Mouse (Mus musculus) kidney, adult 11 months (tissue): ENCODE data around the gene Hsp90b1.
"Not testable (repeated sequence)": the region's sequence is repeated elsewhere in the genome, so short reads cannot be mapped to it uniquely, and the experiment has no call there.

Experiments used
- DNase-seq: peaks from one replicate; pipeline ENCODE4 v3.0.0; 2022

Hsp90b1 gene

GRCm38 (mm10) chr10:86705318-86705921 is at the start of gene Hsp90b1, which contains the start of gene Ttc41:
TSS of gene Hsp90b1 (minus strand) at chr10:86705509.
TSS of gene Ttc41 (plus strand) at chr10:86705811.
- DNase-seq: peak; percentile 100

DNA sequence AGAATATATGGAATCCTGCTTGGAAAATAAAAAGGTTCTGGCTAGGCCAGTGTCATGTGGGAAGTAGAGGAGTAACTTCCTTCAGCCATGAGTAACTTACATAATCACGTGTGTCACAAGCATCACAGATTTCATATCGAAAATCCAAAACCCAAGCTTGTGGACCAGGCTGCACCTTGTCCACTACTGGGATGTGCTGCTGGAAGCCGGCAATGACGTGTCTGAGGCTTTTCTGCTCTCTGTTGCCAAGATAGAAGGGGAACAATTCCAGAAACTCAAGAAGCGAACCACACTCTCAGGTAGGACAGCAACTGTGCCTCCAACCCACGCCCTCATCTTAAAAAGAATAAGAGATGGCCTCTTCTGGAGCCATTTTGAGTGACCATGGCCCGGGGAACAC is 39.0 kb upstream of the Hsp90b1 start:
- DNase-seq: no peak

DNA sequence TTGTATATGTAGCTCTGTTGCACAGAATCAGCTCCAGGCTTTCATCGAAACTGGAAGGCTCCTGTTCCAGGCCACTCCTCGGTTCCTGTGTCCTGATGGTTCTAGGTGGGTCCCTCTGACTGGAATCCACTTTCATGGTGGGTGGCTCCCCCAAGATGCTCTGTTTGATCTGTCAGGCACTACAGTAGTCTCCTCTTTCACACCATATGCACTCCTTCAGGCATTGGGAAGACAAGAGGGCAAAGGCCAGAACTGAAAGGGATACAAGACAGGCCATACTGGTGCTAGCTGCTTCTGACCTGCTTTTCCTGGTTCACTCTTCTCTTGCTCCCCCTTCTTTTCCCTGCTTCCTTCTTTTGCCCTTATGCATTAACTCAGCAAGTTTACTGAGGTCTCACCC is 37.6 kb upstream of the Hsp90b1 start:
- no peak for DNase-seq

- DNase-seq: no peak
Measured at GRCm38 (mm10) chr10:86735036-86735435, 29.7 kb upstream of the Hsp90b1 start.

- DNase-seq: no peak
Measured at GRCm38 (mm10) chr10:86731500-86731863, 26.2 kb upstream of the Hsp90b1 start.

DNA sequence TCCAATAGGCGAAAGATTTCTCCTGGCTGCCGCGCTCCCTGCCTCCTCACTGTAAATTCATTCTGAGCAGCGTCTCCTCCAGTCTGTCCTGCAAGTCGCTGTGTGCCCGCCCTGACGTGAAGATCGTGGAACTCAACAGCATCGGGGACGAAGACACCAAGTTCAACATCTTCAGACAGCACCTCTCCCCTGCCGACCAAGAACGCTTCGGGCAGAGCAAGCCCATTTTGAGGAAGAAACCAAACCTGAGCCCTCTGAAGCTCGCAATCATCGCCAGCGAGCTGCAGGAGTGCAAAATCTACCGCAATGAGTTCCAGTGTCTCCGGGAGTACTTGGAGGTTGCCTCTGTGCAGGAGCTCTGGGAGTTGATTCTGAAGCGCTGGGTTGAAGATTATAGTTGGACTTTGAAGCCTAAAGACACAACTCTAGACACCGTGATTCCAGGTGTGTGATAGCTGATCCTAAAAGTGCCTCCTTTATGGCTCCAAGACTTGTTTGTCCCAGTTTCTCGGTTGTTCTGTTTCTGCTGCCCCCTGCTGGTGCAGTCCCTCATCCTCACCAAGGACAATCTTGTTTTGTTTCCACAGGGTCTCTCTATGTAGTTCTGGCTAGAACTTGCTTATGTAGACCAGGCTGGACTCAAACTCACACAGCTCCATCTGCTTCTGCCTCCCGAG is 25.7 kb upstream of the Hsp90b1 start:
- DNase-seq: peak; percentile 78

DNA sequence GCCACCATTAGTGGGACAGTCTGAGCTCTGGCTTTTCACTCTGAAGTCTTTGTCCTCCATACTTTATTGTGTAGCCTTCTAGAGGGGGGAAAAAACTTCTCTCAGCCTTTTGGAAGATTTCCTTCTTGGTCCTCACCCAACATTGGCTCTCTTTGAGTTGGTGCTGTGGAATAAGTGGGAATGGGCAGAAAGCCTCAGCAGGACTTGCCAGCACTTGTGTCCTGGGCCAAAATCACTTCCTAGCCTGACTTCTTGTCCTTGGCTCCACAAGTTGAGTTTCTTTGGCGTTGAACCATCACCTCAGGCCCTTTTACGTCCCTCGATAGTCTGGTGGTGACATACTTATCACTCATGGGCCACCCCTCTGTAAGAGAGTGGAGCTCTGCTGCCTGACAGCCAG is 22.9 kb upstream of the Hsp90b1 start:
- no peak for DNase-seq

DNA sequence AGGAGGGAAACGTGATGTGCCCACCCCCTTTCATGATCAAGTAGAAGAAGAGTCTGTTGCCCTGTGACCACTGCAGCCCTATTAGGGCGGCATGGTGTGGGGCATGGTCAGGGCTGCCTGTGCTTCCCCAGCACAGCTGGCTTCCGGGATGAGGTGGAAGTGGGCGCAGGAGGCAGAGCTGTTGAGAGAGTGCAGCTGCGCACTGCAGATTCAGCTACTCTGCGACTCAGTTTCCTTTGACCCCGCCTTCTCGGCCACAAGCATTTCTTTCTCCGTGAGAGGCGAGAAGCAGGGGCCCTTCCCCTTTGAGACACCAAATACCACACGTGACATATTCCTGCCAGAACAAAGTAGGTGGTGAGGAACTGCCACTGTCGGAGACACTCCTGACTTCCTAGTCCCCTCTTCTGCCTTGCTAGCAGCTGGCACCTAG is 22.3 kb upstream of the Hsp90b1 start:
- DNase-seq: peak; percentile 24

- DNase-seq: peak; percentile 80
Measured at GRCm38 (mm10) chr10:86712156-86712555, 6.8 kb upstream of the Hsp90b1 start.

DNA sequence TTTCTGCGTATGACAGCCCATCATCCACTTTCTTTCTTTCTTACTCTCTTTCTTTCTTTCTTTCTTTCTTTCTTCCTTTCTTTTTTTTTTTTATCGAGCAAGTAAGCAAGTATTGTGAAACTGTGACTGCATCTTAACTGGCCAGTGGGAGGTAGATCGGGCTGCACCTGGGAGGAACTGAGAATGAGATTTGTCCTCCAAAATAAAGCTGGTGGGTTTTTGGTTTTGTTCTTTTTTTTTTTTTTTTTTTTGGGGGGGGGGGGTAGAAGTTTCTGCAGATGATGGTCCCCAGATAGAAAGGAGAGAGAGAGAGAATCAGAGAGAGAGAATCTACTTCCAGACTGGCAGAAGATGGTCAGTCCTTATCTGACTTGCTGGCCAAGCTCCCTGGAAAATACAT is 1.8 kb upstream of the Hsp90b1 start:
- no peak for DNase-seq

- DNase-seq: no peak
Measured at GRCm38 (mm10) chr10:86705922-86706752, 828 bp upstream of the Hsp90b1 start.

DNA sequence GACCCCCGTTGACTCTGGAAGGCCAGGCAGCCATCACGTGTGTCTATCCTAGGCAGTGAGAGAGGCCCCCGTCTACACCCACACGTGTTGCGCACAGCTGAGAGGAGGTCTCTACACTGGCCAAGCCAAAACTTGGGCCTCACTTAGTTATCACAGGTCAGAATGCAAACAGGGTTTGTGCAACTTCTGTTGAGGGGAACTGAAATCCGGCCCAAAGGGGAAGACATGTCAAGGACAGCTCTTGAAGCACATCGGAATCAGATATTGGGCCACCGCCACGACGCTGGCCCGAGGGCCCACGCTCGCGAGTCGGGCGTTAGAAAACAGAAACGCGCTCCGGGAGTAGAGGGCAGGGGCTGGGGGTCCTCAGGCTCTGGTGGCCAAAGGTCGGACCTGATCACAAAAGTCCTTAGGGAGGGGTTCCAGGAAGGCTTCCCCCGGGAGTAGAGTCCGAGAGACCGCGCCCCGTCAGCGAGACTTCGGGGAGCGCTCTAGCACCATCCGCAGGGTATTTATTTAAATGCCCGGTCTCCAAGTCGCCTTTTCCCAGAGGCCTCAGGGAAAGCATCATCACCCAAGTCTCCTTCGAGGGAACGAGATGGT is 619 bp downstream of the Hsp90b1 start:
- peak; percentile 37 for DNase-seq

DNA sequence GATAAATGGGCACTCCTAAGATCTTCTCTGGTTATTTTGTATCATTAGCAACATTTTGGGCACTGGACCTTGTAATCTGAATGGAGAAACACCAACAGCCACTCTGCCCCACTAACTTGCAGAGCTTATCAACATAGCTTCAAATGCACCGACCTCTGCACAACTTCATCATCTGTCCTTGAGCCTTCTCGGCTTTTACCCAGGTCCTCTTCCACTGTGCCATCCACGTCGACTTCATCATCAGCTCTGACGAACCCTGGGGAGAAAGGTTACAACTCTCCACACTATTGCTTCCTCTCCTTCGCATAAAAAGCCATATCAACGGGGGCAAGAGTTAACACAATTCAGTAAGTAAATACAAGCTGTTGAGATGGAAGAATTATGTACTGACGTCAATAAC is 1.2 kb downstream of the Hsp90b1 start:
- no peak for DNase-seq

GRCm38 (mm10) chr10:86703375-86703774 is 1.9 kb downstream of the Hsp90b1 start:
- DNase-seq: no peak

DNA sequence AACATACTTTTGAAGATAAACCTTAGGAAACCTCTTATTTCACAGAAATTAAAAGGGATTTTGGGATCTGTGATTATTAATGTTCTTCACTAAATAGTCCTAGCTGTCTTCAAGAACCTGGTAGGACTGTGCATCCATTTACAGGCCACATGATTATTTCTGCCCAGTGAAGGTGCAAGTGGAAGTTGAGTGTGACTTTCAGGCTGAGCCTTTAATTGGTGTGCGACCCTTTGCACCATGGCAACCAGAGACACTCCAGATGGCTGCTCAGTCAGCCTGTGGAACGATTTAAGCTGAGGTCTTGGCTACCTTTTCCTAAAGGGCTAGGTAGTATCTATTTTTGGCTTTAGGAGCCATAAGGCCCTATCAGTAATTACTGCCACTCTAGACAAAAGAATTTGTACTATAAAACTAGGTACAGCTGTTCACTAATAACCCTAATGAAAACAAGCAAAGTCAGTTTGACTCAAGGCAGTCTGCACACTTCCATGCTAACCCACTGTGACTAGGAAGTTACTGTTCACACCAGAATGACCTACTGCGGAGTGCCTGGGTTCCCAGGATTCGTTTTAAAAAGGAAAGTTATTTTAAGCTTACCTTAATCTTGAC is 2.9 kb downstream of the Hsp90b1 start:
- DNase-seq: no peak

DNA sequence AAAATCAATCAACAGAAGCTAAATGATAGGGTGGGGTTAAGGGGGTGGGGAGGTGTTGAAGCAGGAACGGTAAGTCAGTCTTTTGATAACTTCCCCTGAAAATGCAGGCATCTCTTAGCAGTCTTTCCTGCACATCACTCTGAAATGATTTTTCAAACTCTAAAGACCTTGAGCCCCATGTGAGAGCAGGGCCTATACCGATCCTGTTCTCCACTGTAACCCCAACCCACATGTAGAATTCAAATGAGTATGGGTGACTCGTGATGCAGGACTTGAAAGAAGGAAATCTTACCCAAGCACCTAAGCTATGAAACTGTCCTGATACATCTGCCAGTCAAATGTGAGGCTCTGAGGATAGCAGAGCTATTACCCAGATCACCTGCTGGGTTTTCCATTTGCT is 4.3 kb downstream of the Hsp90b1 start:
- DNase-seq: no peak

- no peak for DNase-seq
Measured at GRCm38 (mm10) chr10:86700251-86700650, 5.1 kb downstream of the Hsp90b1 start.

- not testable (repeated sequence) for DNase-seq
Measured at GRCm38 (mm10) chr10:86686017-86686360, 19.3 kb downstream of the Hsp90b1 start.

- DNase-seq: peak; percentile 80
Measured at GRCm38 (mm10) chr10:86685179-86686016, 19.9 kb downstream of the Hsp90b1 start.

DNA sequence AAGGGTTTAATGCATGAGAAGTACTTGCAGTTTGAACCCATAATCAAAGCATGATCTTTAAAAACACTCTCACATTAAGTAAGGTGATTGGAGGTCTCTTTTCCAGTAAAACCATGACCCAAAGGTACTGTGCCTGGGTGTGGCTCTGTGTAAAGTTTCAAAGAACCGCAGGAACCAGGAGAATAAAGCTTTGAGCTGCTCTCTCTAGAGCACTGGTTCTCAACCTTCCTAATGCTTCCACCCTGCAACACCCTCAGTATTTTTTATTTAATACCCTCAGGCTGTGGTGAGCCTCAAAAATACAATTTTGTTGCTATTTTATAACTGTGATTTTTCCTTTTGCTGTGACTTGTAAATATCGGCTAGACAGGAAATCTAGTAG is 20.5 kb downstream of the Hsp90b1 start:
- not testable (repeated sequence) for DNase-seq

DNA sequence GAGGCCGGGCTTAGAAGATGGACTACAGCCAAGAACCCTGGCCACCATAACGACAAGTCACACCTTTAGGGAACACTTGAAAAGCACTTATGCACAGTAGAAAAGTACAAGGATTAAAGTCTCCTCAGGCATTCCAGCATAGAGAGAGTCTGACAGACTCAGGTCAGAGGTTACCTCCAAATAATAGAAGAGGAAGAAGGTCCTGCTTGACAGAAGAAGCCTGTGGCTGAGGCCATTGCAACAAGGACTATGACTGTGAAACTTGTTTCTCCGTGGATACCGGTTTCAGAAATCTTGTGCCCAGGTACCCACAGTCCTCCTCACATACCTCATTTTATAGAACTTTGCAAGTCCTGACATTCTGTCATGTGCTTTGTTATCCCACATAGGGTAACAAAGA is 34.8 kb downstream of the Hsp90b1 start:
- DNase-seq: not testable (repeated sequence)
